Mouse (Mus musculus) layer of hippocampus, adult 9-10 months (tissue): ENCODE results near the gene Cfl2.

Experiments used
- DNase-seq: peaks from one replicate; pipeline ENCODE4 v3.0.0; 2022; ENCODE audit warnings: low spot score

Gene Cfl2

DNA sequence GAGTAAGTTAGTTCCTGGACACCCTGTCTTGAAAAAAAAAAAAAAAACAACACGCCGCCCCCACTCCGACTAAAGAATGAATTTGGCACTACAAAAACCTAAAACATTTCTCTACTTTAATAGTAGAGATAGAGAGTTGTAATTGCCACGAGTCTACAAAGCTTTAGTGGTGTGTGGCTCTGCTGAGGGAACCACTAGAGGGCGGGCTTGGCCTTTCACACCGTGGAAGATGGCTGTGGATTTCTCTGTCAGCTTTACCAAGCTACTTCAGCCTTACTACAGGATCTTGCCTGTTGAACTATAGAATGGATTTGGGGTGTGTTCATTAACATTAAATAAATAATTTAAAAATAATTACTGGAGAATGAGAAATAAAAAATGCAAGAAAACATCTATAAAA lies 32.1 kb downstream of the Cfl2 start:
- DNase-seq: peak; percentile 63

DNA sequence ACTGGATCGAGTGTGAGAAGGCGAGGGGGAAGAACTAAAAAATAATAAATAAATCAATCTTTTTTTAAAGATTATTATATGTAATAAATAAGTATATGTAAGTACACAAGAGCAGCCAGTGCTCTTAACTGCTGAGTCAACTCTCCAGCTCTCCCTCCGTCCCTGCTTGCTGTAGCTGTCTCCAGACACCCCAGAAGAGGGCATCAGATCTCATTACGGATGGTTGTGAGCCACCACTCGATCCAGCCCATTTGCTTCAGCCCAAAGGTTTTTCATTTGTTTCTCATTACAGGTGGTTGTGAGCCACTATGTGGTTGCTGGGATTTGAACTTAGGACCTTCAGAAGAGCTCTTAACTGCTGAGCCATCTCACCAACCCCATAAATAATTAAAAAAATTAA lies 32.8 kb downstream of the Cfl2 start:
- DNase-seq: no peak

DNA sequence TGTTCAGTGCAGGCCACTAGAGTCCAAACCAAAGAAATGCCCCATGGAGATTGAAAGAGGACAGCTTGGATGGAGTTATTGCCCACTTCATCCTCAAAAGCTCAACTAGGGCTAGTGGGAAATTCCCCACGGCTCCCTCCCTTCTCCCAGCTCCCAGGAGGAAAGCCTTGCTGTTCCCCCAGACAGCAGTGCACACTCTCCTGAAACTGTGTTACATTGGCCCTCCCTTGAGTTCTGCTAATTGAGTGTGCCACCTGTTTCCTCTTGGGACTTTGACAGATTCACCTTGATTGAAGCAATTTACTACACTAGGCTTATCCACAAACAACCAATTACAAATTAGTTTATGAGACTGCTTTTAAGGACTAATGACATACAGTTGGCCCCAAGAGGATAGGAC lies 34.6 kb downstream of the Cfl2 start:
- DNase-seq: no peak

DNA sequence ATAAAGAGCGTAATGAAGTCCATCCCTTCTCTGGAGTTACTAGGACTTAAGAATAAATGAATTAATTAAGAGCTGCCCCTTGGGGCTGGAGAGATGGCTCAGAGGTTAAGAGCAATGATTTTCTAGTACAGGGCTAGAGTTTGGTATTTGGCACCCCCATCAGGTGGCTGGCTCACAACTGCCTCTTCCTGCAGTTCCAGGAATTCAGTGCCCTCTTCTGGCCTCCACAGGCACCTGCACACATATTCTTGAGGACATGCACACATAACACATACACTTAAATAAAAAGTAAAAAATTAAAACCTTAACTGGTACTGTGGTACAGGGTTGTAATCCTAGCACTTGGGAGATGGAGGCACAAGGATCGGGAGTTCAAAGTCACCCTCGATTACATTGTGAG lies 37.5 kb downstream of the Cfl2 start:
- DNase-seq: no peak

DNA sequence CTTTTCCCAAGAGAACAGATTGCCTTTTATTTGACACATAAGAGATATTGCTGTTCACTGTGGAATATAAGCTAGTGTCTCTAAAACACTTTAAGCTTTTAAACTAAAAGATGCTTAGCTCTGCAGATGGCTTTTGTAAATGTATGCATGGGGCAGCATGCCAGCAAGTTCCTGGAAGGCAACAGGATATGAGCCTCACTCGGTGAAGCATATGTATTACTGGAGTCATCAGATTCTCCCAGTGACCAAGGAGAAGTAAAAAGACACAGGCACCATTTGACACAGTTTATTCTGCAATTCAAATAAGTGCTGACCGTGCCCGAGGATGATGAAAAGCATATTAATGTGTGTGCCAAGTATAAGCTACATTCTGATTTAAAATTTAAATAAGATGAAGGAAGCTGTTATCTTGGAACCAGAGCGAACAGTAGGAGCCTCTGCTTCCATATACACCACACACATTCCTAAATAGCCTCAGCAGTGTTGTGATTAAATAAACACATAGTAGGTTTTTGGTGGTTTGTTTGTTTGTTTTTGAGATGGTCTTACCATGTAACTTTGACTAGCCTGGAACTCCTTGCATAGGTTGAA lies 39.7 kb downstream of the Cfl2 start:
- DNase-seq: peak; percentile 25

DNA sequence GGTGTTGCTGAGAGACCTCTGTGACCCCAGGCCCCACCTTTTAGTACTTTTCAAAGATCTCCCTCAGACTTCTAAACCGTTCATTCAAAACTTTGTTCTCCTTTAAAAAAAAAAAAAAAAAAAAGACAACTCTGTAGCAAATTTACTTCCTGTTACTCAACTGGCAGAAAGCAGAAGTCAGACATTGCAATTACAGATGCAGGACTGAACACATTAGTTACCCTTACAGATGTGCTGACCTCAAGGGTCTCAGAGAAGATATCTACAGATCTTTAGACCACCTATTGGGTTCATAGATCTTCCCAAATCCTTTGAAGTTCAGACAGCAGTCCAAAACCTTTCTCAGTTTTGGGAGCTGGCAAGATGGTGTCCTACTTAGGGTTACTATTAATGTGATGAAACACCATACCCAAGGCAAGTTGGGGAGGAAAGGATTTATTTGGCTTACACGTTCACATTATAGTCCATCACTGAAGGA lies 42.0 kb downstream of the Cfl2 start:
- DNase-seq: no peak

DNA sequence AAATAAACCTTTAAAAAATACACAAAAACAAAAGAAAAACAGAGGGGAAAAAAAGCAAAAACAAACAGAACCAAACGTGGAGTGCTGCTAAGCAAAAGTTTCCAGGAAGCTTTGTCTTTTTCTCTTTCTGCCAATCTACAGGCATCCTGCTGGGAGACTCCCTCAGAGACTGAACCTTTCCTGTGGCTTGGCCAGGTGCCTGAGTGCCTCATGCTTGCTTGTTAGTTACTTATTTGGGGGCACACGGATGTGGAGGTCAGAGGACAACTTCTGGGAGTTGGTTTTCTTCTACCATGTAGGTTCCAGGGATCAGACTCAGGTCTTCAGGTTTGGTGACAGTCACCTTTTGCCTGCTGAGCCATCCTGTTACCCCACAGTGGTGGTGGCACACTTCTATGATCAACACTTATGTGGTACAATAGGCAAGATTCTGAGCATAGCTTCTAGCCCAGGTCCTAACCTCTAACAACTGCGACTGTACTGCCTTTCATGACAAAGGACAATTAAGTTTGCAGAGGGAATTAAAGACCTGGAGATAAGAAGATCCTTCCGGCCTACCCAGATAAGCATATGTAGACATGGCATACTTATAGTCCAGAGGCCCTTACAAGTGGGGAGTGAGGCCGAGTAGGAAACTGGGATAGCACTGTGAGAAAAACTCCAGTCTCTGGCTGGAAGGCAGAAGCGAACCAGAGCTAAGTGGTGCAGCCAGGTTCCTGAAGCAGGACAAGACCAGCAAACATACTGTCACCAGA lies 43.3 kb downstream of the Cfl2 start:
- no peak for DNase-seq

DNA sequence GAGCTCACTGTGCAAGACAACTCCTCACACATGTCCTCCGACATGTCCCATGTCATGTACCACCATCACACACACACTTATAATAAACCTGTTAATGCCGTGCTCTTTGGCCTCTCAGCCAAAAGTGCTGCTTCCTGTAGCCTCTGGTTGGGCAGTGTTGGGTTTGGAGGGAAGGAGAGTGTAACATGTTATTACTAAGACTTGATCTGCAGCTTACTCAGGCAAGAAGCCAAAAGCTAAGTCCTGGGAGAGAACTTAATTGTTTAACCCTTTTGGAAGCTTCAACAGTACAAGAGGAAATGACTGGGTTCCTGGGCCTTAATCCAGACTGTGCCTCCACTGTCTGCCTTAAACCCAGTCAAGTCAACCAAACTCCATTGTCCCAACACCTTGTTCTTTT lies 52.5 kb downstream of the Cfl2 start:
- no peak for DNase-seq
